ENCODE assay signal across 9 mouse cellular contexts in the genomic region with DNA sequence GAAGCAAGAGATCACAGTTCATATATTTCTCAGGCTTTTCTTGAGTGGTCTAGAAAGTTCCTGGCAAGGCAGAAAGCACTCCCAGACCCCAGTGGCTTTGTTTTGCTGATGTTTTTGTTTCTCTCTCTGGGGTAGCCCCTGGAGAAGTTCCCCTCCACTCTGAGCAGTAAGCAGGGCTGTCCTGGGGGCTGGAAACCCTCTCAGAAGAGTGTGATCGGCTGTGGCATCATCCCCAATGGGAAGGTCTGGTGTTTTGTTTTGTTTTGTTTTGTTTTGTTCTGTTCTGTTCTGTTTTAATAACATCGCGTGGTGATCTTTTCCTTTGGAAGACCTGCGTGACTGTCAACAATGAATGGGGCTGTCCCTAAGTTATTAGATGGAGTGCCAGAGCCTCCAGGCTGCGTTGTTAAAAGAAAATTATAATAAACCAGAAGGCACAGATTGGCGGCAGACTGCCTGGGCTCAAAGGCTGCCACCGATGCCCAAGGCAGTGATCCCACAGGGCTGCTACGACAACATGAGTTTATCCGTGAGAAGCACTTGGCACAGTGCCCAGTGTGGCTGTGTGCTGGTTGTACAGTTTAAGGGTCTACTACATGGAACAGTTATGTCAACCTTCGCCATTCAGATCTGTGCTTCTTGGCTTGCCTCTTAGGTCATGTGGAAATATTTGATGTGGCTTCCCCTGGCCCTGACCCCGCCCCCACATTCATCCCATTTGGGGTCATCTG. TPM values are rescaled to one million over a fixed set of nuclear protein-coding genes. Genes with fewer than 3 reads are reported as not detected.
DNase-seq lines count a peak whose midpoint lies in the region; ATAC-seq lines count a peak whose summit lies in the region.
"Had no signal": no experiment of that assay in that cellular context is flagged by ENCODE, and none has a peak within 500 bp of the region (broad histone marks: within the 10 kb centered on the region; RNA-seq: fewer than 3 reads in every experiment).

No protein-coding gene starts in this region.

- ATAC-seq in hindbrain, embryonic 13.5 days (ENCODE audit: low FRiP score): peak; percentile 89
- peak; percentile 90 for ATAC-seq in midbrain, embryonic 15.5 days (replicated peaks)

- peaks cover 12% of the 10 kb centered on the region; the same call in 1 of the 2 replicates for H3K27me3 ChIP-seq in hindbrain, embryonic 13.5 days
- no peaks in the 10 kb centered on the region for H3K27me3 ChIP-seq in midbrain, embryonic 15.5 days (replicated peaks)

- WGBS in hindbrain, embryonic 13.5 days: 29% methylated on average over 11 of the region's 11 CpGs
- 28% methylated on average over 11 of the region's 11 CpGs for WGBS in midbrain, embryonic 15.5 days

- peaks cover 27% of the 10 kb centered on the region for H3K4me1 ChIP-seq in hindbrain, embryonic 13.5 days (replicated peaks)
- H3K4me1 ChIP-seq in midbrain, embryonic 15.5 days: peaks cover 10% of the 10 kb centered on the region

- H3K9ac ChIP-seq in hindbrain, embryonic 13.5 days: no peak overlapping the region
- H3K9ac ChIP-seq in midbrain, embryonic 15.5 days: no peak overlapping the region

- no peak overlapping the region for H3K4me3 ChIP-seq in hindbrain, embryonic 13.5 days
- no peak overlapping the region for H3K4me3 ChIP-seq in midbrain, embryonic 15.5 days

- H3K9me3 ChIP-seq in hindbrain, embryonic 13.5 days: no peaks in the 10 kb centered on the region
- no peaks in the 10 kb centered on the region for H3K9me3 ChIP-seq in midbrain, embryonic 15.5 days

- DNase-seq in gastrocnemius, postnatal 10 days: peak; percentile 27
- no peak for DNase-seq in gastrocnemius, postnatal 4 days (ENCODE audit: low spot score in 2 of 2)
- DNase-seq in thymus, postnatal 4 days: peak; percentile 14
- no peak for DNase-seq in thymus, postnatal 14 days
- no peak for DNase-seq in gastrocnemius, postnatal 14 days
- DNase-seq in urinary bladder, adult 18-20 months (ENCODE audit: low spot score in 2 of 2): no peak

- H3K36me3 ChIP-seq in hindbrain, embryonic 13.5 days: no peaks in the 10 kb centered on the region
- H3K36me3 ChIP-seq in midbrain, embryonic 15.5 days (replicated peaks): no peaks in the 10 kb centered on the region

- H3K27ac ChIP-seq in hindbrain, embryonic 13.5 days: peak overlapping the region; percentile 32; the same call in 1 of the 2 replicates
- peak overlapping the region; percentile 38; the same call in 1 of the 2 replicates for H3K27ac ChIP-seq in midbrain, embryonic 15.5 days
- H3K27ac ChIP-seq: macrophage had no signal

- 0 out of 2 replicates have a peak overlapping the region, but pooled peaks have one; percentile 13 for H3K4me2 ChIP-seq in hindbrain, embryonic 13.5 days
- peak overlapping the region; percentile 22; the same call in 1 of the 2 replicates for H3K4me2 ChIP-seq in midbrain, embryonic 15.5 days

- intact Hi-C loops in gastrocnemius, postnatal 14 days (cut with DNase I; ENCODE audit: low total_unique reads): no loop called here

RNA-seq across cellular contexts. Expression of gene Wdr63, which starts 56.5 kb away (rescaled TPM):
- not detected for total RNA-seq in gastrocnemius, postnatal 10 days (2021)
- total RNA-seq in gastrocnemius, postnatal 4 days (2021): not detected
- 1.7 and 2.0 TPM in 2 replicates for polyA plus RNA-seq in hindbrain, embryonic 13.5 days (2015; fragmentation: Nextera tagmentation; extraction: Ambion mirVana)
- 1.3 and 1.6 TPM in 2 replicates for polyA plus RNA-seq in midbrain, embryonic 15.5 days (2015; fragmentation: Nextera tagmentation; extraction: Ambion mirVana)
- not detected for total RNA-seq in gastrocnemius, postnatal 14 days (2021)

Comparison
In these comparisons a context has a peak if more than half of its experiments do, and no peak if none do; other contexts are left out.
1. DNase-seq: peak in gastrocnemius, postnatal 10 days (single experiment) and thymus, postnatal 4 days (single experiment); none in gastrocnemius, postnatal 4 days (0 of 2), thymus, postnatal 14 days (single experiment), gastrocnemius, postnatal 14 days (single experiment) and urinary bladder, adult 18-20 months (0 of 2).